ENCODE assay signal across 9 mouse cellular contexts in genomic region chr13:73692249-73692868, GRCm38 (mm10). TPM values are rescaled to one million over a fixed set of nuclear protein-coding genes. Genes with fewer than 3 reads are reported as not detected.
DNase-seq lines count a peak whose midpoint lies in the region; ATAC-seq and TF ChIP-seq lines count a peak whose summit lies in the region.
"Had no signal": no experiment of that assay in that cellular context is flagged by ENCODE, and none has a peak within 500 bp of the region (broad histone marks: within the 10 kb centered on the region; RNA-seq: fewer than 3 reads in every experiment).

No protein-coding gene starts in this region.

- DNase-seq in B cell, adult 2 months = peak; percentile 52 to 54
- DNase-seq in adrenal gland, adult 18-20 months (ENCODE audit: low spot score in 2 of 2) = peak; percentile 67 to 68
- DNase-seq in embryo, embryonic 11 days = peak; percentile 80
- DNase-seq in kidney, adult 2 months = peak; percentile 99

- H3K36me3 ChIP-seq in kidney, adult 2 months (ENCODE audit: control insufficient read depth, insufficient read depth, low read length) = no peaks in the 10 kb centered on the region; the same call in 1 of the 2 replicates
- no peaks in the 10 kb centered on the region for H3K36me3 ChIP-seq in limb, embryonic 13.5 days
- H3K36me3 ChIP-seq in midbrain, embryonic 15.5 days (replicated peaks) = no peaks in the 10 kb centered on the region
- no peaks in the 10 kb centered on the region for H3K36me3 ChIP-seq in stomach, embryonic 14.5 days (ENCODE audit: control insufficient read depth, insufficient read depth, low read length)

- H3K4me1 ChIP-seq in kidney, adult 2 months (ENCODE audit: control insufficient read depth, insufficient read depth, low read length) = peaks cover 44% of the 10 kb centered on the region
- H3K4me1 ChIP-seq in limb, embryonic 13.5 days = no peaks in the 10 kb centered on the region
- H3K4me1 ChIP-seq in midbrain, embryonic 15.5 days = no peaks in the 10 kb centered on the region
- no peaks in the 10 kb centered on the region for H3K4me1 ChIP-seq in stomach, embryonic 14.5 days (ENCODE audit: control insufficient read depth, insufficient read depth, low read length)

- H3K27me3 ChIP-seq in kidney, adult 2 months (replicated peaks; ENCODE audit: control insufficient read depth, insufficient read depth, low read length) = no peaks in the 10 kb centered on the region
- H3K27me3 ChIP-seq in limb, embryonic 13.5 days = no peaks in the 10 kb centered on the region
- H3K27me3 ChIP-seq in midbrain, embryonic 15.5 days (replicated peaks) = no peaks in the 10 kb centered on the region
- no peaks in the 10 kb centered on the region for H3K27me3 ChIP-seq in stomach, embryonic 14.5 days (ENCODE audit: control insufficient read depth, insufficient read depth, low read length)

- peak; percentile 80 for TF ChIP-seq CTCF in kidney, adult 2 months (conservative IDR thresholded peaks at IDR 0.05; ENCODE audit: insufficient read depth, insufficient read length, low read depth, low read length)

- H3K4me2 ChIP-seq in limb, embryonic 13.5 days (replicated peaks) = no peak overlapping the region
- no peak overlapping the region for H3K4me2 ChIP-seq in midbrain, embryonic 15.5 days
- H3K4me2 ChIP-seq in stomach, embryonic 14.5 days (replicated peaks; ENCODE audit: low read depth, low read length) = no peak overlapping the region

- 11% methylated on average over 10 of the region's 10 CpGs for WGBS in kidney, adult 2 months
- 37% methylated on average over 10 of the region's 10 CpGs for WGBS in limb, embryonic 13.5 days
- 33% methylated on average over 10 of the region's 10 CpGs for WGBS in midbrain, embryonic 15.5 days
- 27% methylated on average over 9 of the region's 10 CpGs for WGBS in stomach, embryonic 14.5 days

- ATAC-seq in granulocyte monocyte progenitor cell, adult 5-6 weeks (replicated peaks; ENCODE audit: poor library complexity, severe bottlenecking) = peak; percentile 87
- ATAC-seq in limb, embryonic 13.5 days (ENCODE audit: low FRiP score, low read depth) = peak; percentile 69; the same call in 1 of the 2 replicates
- ATAC-seq in midbrain, embryonic 15.5 days (replicated peaks) = peak; percentile 65
- ATAC-seq in stomach, embryonic 14.5 days (ENCODE audit: insufficient number of reproducible peaks, insufficient read depth, low FRiP score, low read depth) = peak; percentile 81

- peak overlapping the region; percentile 61; the same call in 1 of the 2 replicates for H3K27ac ChIP-seq in kidney, adult 2 months (ENCODE audit: insufficient read depth, low read depth, low read length)
- no peak overlapping the region for H3K27ac ChIP-seq in limb, embryonic 13.5 days
- no peak overlapping the region for H3K27ac ChIP-seq in midbrain, embryonic 15.5 days
- H3K27ac ChIP-seq in stomach, embryonic 14.5 days (ENCODE audit: low read length) = no peak overlapping the region

- H3K4me3 ChIP-seq in kidney, adult 2 months (ENCODE audit: insufficient read depth, low read depth, low read length) = no peak overlapping the region
- no peak overlapping the region for H3K4me3 ChIP-seq in limb, embryonic 13.5 days
- no peak overlapping the region for H3K4me3 ChIP-seq in midbrain, embryonic 15.5 days
- H3K4me3 ChIP-seq in stomach, embryonic 14.5 days (ENCODE audit: low read depth, low read length) = no peak overlapping the region

- H3K9me3 ChIP-seq in limb, embryonic 13.5 days = no peaks in the 10 kb centered on the region
- H3K9me3 ChIP-seq in midbrain, embryonic 15.5 days = no peaks in the 10 kb centered on the region
- H3K9me3 ChIP-seq in stomach, embryonic 14.5 days (ENCODE audit: control insufficient read depth, low read depth, low read length) = no peaks in the 10 kb centered on the region

- no peak for TF ChIP-seq POLR2A in kidney, adult 2 months (IDR thresholded peaks at IDR 0.05; ENCODE audit: low read depth, low read length)

- no peak overlapping the region for H3K9ac ChIP-seq in limb, embryonic 13.5 days
- H3K9ac ChIP-seq in midbrain, embryonic 15.5 days = no peak overlapping the region
- H3K9ac ChIP-seq in stomach, embryonic 14.5 days (replicated peaks; ENCODE audit: low read depth, low read length) = no peak overlapping the region

RNA-seq across cellular contexts. Expression of gene Slc6a19, which starts 12.3 kb away (rescaled TPM):
- under 1 TPM; 0.35 to 0.36 TPM for total RNA-seq in adrenal gland, adult 18-20 months (2021)
- not detected in 2 replicates for total RNA-seq in granulocyte monocyte progenitor cell, adult 5-6 weeks (2014; fragmentation: Nextera tagmentation)
- not detected in 2 replicates for total RNA-seq in granulocyte monocyte progenitor cell, adult 5-6 weeks (2017)
- polyA plus RNA-seq in kidney, adult 2 months (2012; rRNA removed) = 884 and 1,011 TPM in 2 replicates
- polyA plus RNA-seq in limb, embryonic 13.5 days (2015; fragmentation: Nextera tagmentation; extraction: Ambion mirVana) = 0.04 and 0.05 TPM in 2 replicates
- 0.23 and 0.32 TPM in 2 replicates for polyA plus RNA-seq in midbrain, embryonic 15.5 days (2015; fragmentation: Nextera tagmentation; extraction: Ambion mirVana)
- not detected in 2 replicates for polyA plus RNA-seq in stomach, embryonic 14.5 days (2014; fragmentation: Nextera tagmentation; extraction: Ambion mirVana)
- total RNA-seq: gastrocnemius, postnatal 36 days had no signal

RNA-seq across cellular contexts. Expression of gene Slc6a18, which starts 14.5 kb away (rescaled TPM):
- under 1 TPM in 1 of 2 experiments, not detected in 1; 0.07 TPM for total RNA-seq in adrenal gland, adult 18-20 months (2021)
- total RNA-seq in granulocyte monocyte progenitor cell, adult 5-6 weeks (2014; fragmentation: Nextera tagmentation) = not detected in 2 replicates
- total RNA-seq in granulocyte monocyte progenitor cell, adult 5-6 weeks (2017) = not detected in 2 replicates
- polyA plus RNA-seq in kidney, adult 2 months (2012; rRNA removed) = 438 and 863 TPM in 2 replicates
- polyA plus RNA-seq in limb, embryonic 13.5 days (2015; fragmentation: Nextera tagmentation; extraction: Ambion mirVana) = not detected in 2 replicates
- polyA plus RNA-seq in midbrain, embryonic 15.5 days (2015; fragmentation: Nextera tagmentation; extraction: Ambion mirVana) = not detected in 2 replicates
- polyA plus RNA-seq in stomach, embryonic 14.5 days (2014; fragmentation: Nextera tagmentation; extraction: Ambion mirVana) = not detected in 2 replicates
- total RNA-seq: gastrocnemius, postnatal 36 days had no signal

RNA-seq across cellular contexts. Expression of gene Slc12a7, which starts 40.5 kb away (rescaled TPM):
- 10 to 100 TPM; 33.1 to 38.4 TPM for total RNA-seq in adrenal gland, adult 18-20 months (2021)
- 3.6 and 8.3 TPM in 2 replicates for total RNA-seq in granulocyte monocyte progenitor cell, adult 5-6 weeks (2014; fragmentation: Nextera tagmentation)
- 3.0 and 3.7 TPM in 2 replicates for total RNA-seq in granulocyte monocyte progenitor cell, adult 5-6 weeks (2017)
- 104 and 109 TPM in 2 replicates for polyA plus RNA-seq in kidney, adult 2 months (2012; rRNA removed)
- 25.6 and 28.2 TPM in 2 replicates for polyA plus RNA-seq in limb, embryonic 13.5 days (2015; fragmentation: Nextera tagmentation; extraction: Ambion mirVana)
- 9.5 and 9.8 TPM in 2 replicates for polyA plus RNA-seq in midbrain, embryonic 15.5 days (2015; fragmentation: Nextera tagmentation; extraction: Ambion mirVana)
- 20.1 and 21.8 TPM in 2 replicates for polyA plus RNA-seq in stomach, embryonic 14.5 days (2014; fragmentation: Nextera tagmentation; extraction: Ambion mirVana)

Comparison
In these comparisons a context has a peak if more than half of its experiments do, and no peak if none do; other contexts are left out.
1. RNA of gene Slc6a19, which starts 12.3 kb away (polyA plus RNA-seq): 884 to 1,011 TPM in kidney, adult 2 months; 0.23 to 0.32 TPM in midbrain, embryonic 15.5 days, not detected in stomach, embryonic 14.5 days and 0.04 to 0.05 TPM in limb, embryonic 13.5 days; every median in the first group is over 100 times any median in the second.
2. RNA of gene Slc6a18, which starts 14.5 kb away (polyA plus RNA-seq): 438 to 863 TPM in kidney, adult 2 months; not detected in limb, embryonic 13.5 days, not detected in midbrain, embryonic 15.5 days and not detected in stomach, embryonic 14.5 days; every median in the first group is over 100 times any median in the second.
3. Peak in every context shown above with its lines, with median percentiles within 50 percentile points of each other: DNase-seq and ATAC-seq.